Mouse (Mus musculus): ENCODE data around the gene Cog5. TPM values are rescaled to one million over a fixed set of nuclear protein-coding genes. Genes with fewer than 3 reads are reported as not detected.

The Cog5 gene
- polyA plus RNA-seq, 1 experiment from 2014 or later: 26.1 TPM

GRCm38 (mm10) chr12:31773612-31774011 lies 118.9 kb downstream of the Cog5 start:
- no peak for DNase-seq (ENCODE audit: low spot score)
- 93% methylated on average over 3 of the region's 3 CpGs for WGBS
- Histone ChIP-seq H3K9me3 (no peaks in the 10 kb centered on the region), H3K4me3 (no peak overlapping the region), H3K27ac (no peak overlapping the region), H3K36me3 (0 out of 2 replicates have a peak, but pooled peaks cover 3% of the 10 kb centered on the region), H3K27me3 (ENCODE audit: insufficient read depth, poor library complexity, severe bottlenecking) (no peaks in the 10 kb centered on the region), H3K4me1 (no peaks in the 10 kb centered on the region)

GRCm38 (mm10) chr12:31784291-31784690 lies 129.6 kb downstream of the Cog5 start:
- no peak overlapping the region for H3K4me3 ChIP-seq
- no peaks in the 10 kb centered on the region for H3K9me3 ChIP-seq
- no peaks in the 10 kb centered on the region for H3K27me3 ChIP-seq (ENCODE audit: insufficient read depth, poor library complexity, severe bottlenecking)
- H3K36me3 ChIP-seq: no peaks in the 10 kb centered on the region
- DNase-seq (ENCODE audit: low spot score): no peak
- WGBS: 91% methylated on average over 1 of the region's 1 CpGs
- H3K27ac ChIP-seq: no peak overlapping the region
- H3K4me1 ChIP-seq: no peaks in the 10 kb centered on the region

DNA sequence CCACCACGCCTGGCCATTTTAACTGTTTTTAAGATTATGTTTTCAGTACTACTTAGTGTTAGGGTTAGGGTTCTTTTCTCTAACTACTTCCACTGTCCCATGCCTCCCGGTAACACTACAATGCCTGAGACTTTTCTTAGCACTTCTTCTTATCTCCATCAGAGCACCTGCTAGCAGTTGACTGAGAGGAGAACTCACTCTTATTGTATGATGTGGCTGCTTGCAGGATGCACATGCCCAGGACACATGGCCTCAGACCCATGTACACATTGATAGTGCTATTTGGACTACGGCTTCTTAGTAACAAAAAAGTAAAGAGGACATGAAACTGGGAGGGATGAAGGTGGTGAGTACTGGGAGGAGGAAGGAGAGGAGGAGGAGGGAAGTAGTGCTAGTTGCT lies 133.9 kb downstream of the Cog5 start:
- Histone ChIP-seq H3K36me3 (no peaks in the 10 kb centered on the region), H3K4me1 (no peaks in the 10 kb centered on the region), H3K9me3 (no peaks in the 10 kb centered on the region), H3K4me3 (no peak overlapping the region), H3K27ac (no peak overlapping the region), H3K27me3 (ENCODE audit: insufficient read depth, poor library complexity, severe bottlenecking) (no peaks in the 10 kb centered on the region)
- DNase-seq (ENCODE audit: low spot score): no peak
- WGBS: 85% methylated on average over 3 of the region's 3 CpGs

DNA sequence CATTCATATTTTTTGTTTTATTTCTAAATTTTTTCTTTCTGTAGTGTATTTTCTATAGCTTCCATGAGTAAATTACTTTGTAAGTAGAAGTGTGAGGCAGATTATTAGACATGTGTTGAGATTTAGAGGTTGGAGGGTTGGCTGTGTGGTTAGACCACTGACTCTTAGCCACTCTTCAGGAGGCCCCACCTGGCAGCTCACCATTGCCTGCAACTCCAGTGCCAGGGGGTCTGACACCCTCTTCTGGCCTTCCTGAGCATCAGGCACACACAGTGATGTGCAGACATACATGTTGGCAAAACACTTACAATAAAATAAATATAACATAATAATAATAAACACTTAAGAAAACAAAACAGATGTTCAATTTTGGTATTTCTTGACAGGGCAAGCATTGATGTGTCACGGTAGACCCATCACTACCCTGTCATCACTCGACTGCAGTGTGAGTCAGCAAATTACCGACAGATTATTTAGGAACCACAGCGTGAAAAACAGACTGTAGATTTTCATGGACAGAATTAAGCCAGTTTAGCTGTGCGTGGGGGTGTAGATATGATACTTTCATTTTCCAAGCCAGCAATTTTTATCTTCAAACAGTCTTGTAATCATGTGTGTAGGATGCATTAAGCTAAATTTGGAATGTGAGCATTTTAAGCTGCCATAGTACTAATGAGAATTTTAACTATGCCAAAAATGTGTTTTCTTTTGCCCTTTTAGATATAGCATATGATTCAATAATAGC lies 151.9 kb downstream of the Cog5 start:
- 72% methylated on average over 5 of the region's 5 CpGs for WGBS
- Histone ChIP-seq H3K4me3 (no peak overlapping the region), H3K4me1 (no peaks in the 10 kb centered on the region), H3K27me3 (ENCODE audit: insufficient read depth, poor library complexity, severe bottlenecking) (no peaks in the 10 kb centered on the region), H3K36me3 (no peaks in the 10 kb centered on the region), H3K27ac (no peak overlapping the region), H3K9me3 (no peaks in the 10 kb centered on the region)
- no peak for DNase-seq (ENCODE audit: low spot score)

GRCm38 (mm10) chr12:31818051-31818461 lies 163.4 kb downstream of the Cog5 start:
- no peak overlapping the region for H3K27ac ChIP-seq
- H3K36me3 ChIP-seq: no peaks in the 10 kb centered on the region
- H3K4me1 ChIP-seq: no peaks in the 10 kb centered on the region
- H3K4me3 ChIP-seq: no peak overlapping the region
- WGBS: 86% methylated on average over 3 of the region's 3 CpGs
- H3K9me3 ChIP-seq: no peaks in the 10 kb centered on the region
- DNase-seq (ENCODE audit: low spot score): no peak
- H3K27me3 ChIP-seq (ENCODE audit: insufficient read depth, poor library complexity, severe bottlenecking): no peaks in the 10 kb centered on the region

GRCm38 (mm10) chr12:31819096-31819495 lies 164.4 kb downstream of the Cog5 start:
- Histone ChIP-seq H3K4me3 (no peak overlapping the region), H3K27me3 (ENCODE audit: insufficient read depth, poor library complexity, severe bottlenecking) (no peaks in the 10 kb centered on the region), H3K9me3 (no peaks in the 10 kb centered on the region), H3K27ac (no peak overlapping the region), H3K36me3 (no peaks in the 10 kb centered on the region), H3K4me1 (no peaks in the 10 kb centered on the region)
- no peak for DNase-seq (ENCODE audit: low spot score)

DNA sequence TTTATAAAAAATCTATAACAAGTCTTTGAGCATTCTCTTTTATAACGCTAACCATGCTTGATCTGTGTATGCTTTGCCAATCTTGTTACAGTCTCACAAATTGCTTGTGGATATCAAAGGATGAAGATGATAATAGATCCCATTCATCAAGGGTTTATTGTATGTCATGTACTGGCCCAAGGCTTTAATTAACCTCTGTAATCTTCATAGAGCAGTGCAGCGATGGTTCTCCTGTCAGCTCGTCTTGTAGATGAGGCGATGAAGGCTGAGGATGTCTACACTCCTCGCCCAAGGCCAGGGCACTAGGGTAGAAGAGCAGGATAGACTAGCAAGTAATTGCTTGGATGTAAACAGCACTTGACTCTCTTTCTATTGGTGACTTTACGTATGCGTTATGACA lies 164.9 kb downstream of the Cog5 start:
- H3K36me3 ChIP-seq: no peaks in the 10 kb centered on the region
- no peak for DNase-seq (ENCODE audit: low spot score)
- H3K4me3 ChIP-seq: no peak overlapping the region
- no peak overlapping the region for H3K27ac ChIP-seq
- H3K4me1 ChIP-seq: no peaks in the 10 kb centered on the region
- no peaks in the 10 kb centered on the region for H3K9me3 ChIP-seq
- 75% methylated on average over 7 of the region's 7 CpGs for WGBS
- H3K27me3 ChIP-seq (ENCODE audit: insufficient read depth, poor library complexity, severe bottlenecking): no peaks in the 10 kb centered on the region

- DNase-seq (ENCODE audit: low spot score): no peak
- Histone ChIP-seq H3K9me3 (no peaks in the 10 kb centered on the region), H3K27me3 (ENCODE audit: insufficient read depth, poor library complexity, severe bottlenecking) (no peaks in the 10 kb centered on the region), H3K4me1 (no peaks in the 10 kb centered on the region), H3K4me3 (no peak overlapping the region), H3K27ac (no peak overlapping the region), H3K36me3 (no peaks in the 10 kb centered on the region)
- WGBS: 85% methylated on average over 3 of the region's 3 CpGs
Observed at GRCm38 (mm10) chr12:31823671-31824070, 169.0 kb downstream of the Cog5 start.

- Histone ChIP-seq H3K4me1 (no peaks in the 10 kb centered on the region), H3K27ac (no peak overlapping the region), H3K9me3 (no peaks in the 10 kb centered on the region), H3K36me3 (no peaks in the 10 kb centered on the region), H3K27me3 (ENCODE audit: insufficient read depth, poor library complexity, severe bottlenecking) (no peaks in the 10 kb centered on the region), H3K4me3 (no peak overlapping the region)
- no peak for DNase-seq (ENCODE audit: low spot score)
- 84% methylated on average over 5 of the region's 5 CpGs for WGBS
Observed at GRCm38 (mm10) chr12:31824831-31825230, 170.2 kb downstream of the Cog5 start.

GRCm38 (mm10) chr12:31825821-31826220 lies 171.2 kb downstream of the Cog5 start:
- DNase-seq (ENCODE audit: low spot score): no peak
- no peaks in the 10 kb centered on the region for H3K27me3 ChIP-seq (ENCODE audit: insufficient read depth, poor library complexity, severe bottlenecking)
- no peak overlapping the region for H3K4me3 ChIP-seq
- H3K27ac ChIP-seq: no peak overlapping the region
- 64% methylated on average over 10 of the region's 10 CpGs for WGBS
- H3K4me1 ChIP-seq: no peaks in the 10 kb centered on the region
- H3K9me3 ChIP-seq: no peaks in the 10 kb centered on the region
- no peaks in the 10 kb centered on the region for H3K36me3 ChIP-seq

DNA sequence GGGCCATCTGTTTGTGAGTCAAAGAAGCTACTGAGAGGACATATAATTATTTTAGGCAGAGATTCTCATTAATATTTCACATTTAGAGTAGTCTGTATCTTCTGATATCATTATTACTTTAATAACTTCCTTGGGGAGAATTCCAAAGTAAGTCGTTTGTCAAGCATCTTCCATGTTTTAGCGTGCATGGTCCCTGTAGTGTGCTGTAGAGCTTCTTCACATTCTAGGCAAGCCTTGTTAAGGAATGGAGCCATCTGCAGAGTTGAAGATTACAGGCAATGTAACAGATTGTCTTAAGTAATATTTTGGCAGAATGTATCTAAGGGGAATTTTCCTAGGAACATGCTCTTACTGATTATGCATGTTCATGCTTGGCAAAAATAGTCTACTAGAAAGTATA lies 171.8 kb downstream of the Cog5 start:
- WGBS: 85% methylated on average over 2 of the region's 2 CpGs
- no peak overlapping the region for H3K27ac ChIP-seq

GRCm38 (mm10) chr12:31835480-31835879 lies 180.8 kb downstream of the Cog5 start:
- Histone ChIP-seq H3K4me1 (peaks cover 6% of the 10 kb centered on the region; the same call in 1 of the 2 replicates), H3K4me3 (no peak overlapping the region), H3K27ac (no peak overlapping the region), H3K27me3 (ENCODE audit: insufficient read depth, poor library complexity, severe bottlenecking) (no peaks in the 10 kb centered on the region), H3K9me3 (no peaks in the 10 kb centered on the region), H3K36me3 (no peaks in the 10 kb centered on the region)
- no peak for DNase-seq (ENCODE audit: low spot score)
- 57% methylated on average over 5 of the region's 5 CpGs for whole genome bisulfite sequencing

More for the DNA sequence above, 171.8 kb downstream of the Cog5 start:
- no peak for DNase-seq (ENCODE audit: low spot score)
- Histone ChIP-seq H3K4me1 (no peaks in the 10 kb centered on the region), H3K27me3 (ENCODE audit: insufficient read depth, poor library complexity, severe bottlenecking) (no peaks in the 10 kb centered on the region), H3K36me3 (no peaks in the 10 kb centered on the region), H3K9me3 (no peaks in the 10 kb centered on the region), H3K4me3 (no peak overlapping the region)

- Histone ChIP-seq H3K36me3 (no peaks in the 10 kb centered on the region), H3K9me3 (no peaks in the 10 kb centered on the region), H3K27ac (no peak overlapping the region), H3K4me1 (peaks cover 6% of the 10 kb centered on the region; the same call in 1 of the 2 replicates), H3K4me3 (no peak overlapping the region), H3K27me3 (ENCODE audit: insufficient read depth, poor library complexity, severe bottlenecking) (no peaks in the 10 kb centered on the region)
- no peak for DNase-seq (ENCODE audit: low spot score)
- 38% methylated on average over 1 of the region's 1 CpGs for WGBS
Observed at GRCm38 (mm10) chr12:31836211-31836610, 181.5 kb downstream of the Cog5 start.

GRCm38 (mm10) chr12:31838521-31838920 lies 183.9 kb downstream of the Cog5 start:
- Histone ChIP-seq H3K36me3 (peaks cover 10% of the 10 kb centered on the region), H3K4me1 (peaks cover 6% of the 10 kb centered on the region; the same call in 1 of the 2 replicates), H3K4me3 (no peak overlapping the region), H3K27ac (no peak overlapping the region), H3K9me3 (no peaks in the 10 kb centered on the region), H3K27me3 (ENCODE audit: insufficient read depth, poor library complexity, severe bottlenecking) (no peaks in the 10 kb centered on the region)
- DNase-seq (ENCODE audit: low spot score): no peak
